Mouse (Mus musculus) heart, embryonic 11.5 days (tissue): ENCODE results near the gene Exosc8. TPM values are rescaled to one million over a fixed set of nuclear protein-coding genes. Genes with fewer than 3 reads are reported as not detected.
"Not testable (repeated sequence)": the region's sequence is repeated elsewhere in the genome, so short reads cannot be mapped to it uniquely, and the experiment has no call there.

ENCODE experiments used
- ATAC-seq: fragments of 200-750 bp; cut with Nextera tagmentation; replicated peaks from 2 replicates; pipeline ENCODE4 v1.8.0; 2017; ENCODE audit warnings: moderate library complexity; ENCODE audit not compliant: insufficient number of reproducible peaks, low FRiP score, low TSS enrichment
- H3K27ac ChIP-seq: fragments of 300-500 bp; sonication (generic); 2 replicates; pipeline ENCODE4 v1.5.1; 2014; ENCODE audit warnings: mild to moderate bottlenecking, low read depth, low read length
- H3K27me3 ChIP-seq: fragments of 300-500 bp; sonication (generic); 2 replicates; pipeline ENCODE4 v1.6.1; 2014; ENCODE audit warnings: mild to moderate bottlenecking, low read length, mixed read lengths; ENCODE audit not compliant: control insufficient read depth, insufficient read depth
- H3K36me3 ChIP-seq: fragments of 300-500 bp; sonication (generic); 2 replicates; pipeline ENCODE4 v1.6.1; 2014; ENCODE audit warnings: mild to moderate bottlenecking, low read length, moderate library complexity, mixed read lengths; ENCODE audit not compliant: control insufficient read depth, insufficient read depth
- H3K4me1 ChIP-seq: fragments of 300-500 bp; sonication (generic); 2 replicates; pipeline ENCODE4 v1.6.1; 2014; ENCODE audit warnings: low read length; ENCODE audit not compliant: control insufficient read depth, insufficient read depth
- H3K4me2 ChIP-seq: fragments of 300-500 bp; sonication (generic); 2 replicates; pipeline ENCODE4 v1.6.1; 2014; ENCODE audit warnings: mild to moderate bottlenecking, moderate library complexity
- H3K4me3 ChIP-seq: fragments of 300-500 bp; sonication (generic); 2 replicates; pipeline ENCODE4 v1.5.1; 2014; ENCODE audit warnings: low read depth, low read length
- H3K9ac ChIP-seq: fragments of 300-500 bp; sonication (generic); 2 replicates; pipeline ENCODE4 v1.6.1; 2014; ENCODE audit warnings: mild to moderate bottlenecking, low read depth, low read length, moderate library complexity
- H3K9me3 ChIP-seq: fragments of 300-500 bp; sonication (generic); replicated peaks from 2 replicates; pipeline ENCODE4 v1.6.1; 2016; ENCODE audit warnings: low read length; ENCODE audit not compliant: control insufficient read depth
- WGBS: fragments of 180-500 bp; shearing (Covaris S2); extraction: QIAGEN DNeasy Blood & Tissue Kit; methylation state at CpG from one replicate; pipeline ENCODE4 v1.1.7; 2014; ENCODE audit not compliant: insufficient replicate concordance; 5-methylcytosine and 5-hydroxymethylcytosine counted together
- polyA plus RNA-seq: library from polyadenylated mRNA; unstranded; fragments of >200 nt; fragmentation: Nextera tagmentation; extraction: Ambion mirVana; gene quantifications from 2 replicates; pipeline ENCODE4 v1.2.1, GENCODE M21; 2014

The Exosc8 gene
- polyA plus RNA-seq, 1 experiment from 2014 or later = 110 TPM

GRCm38 (mm10) chr3:54727588-54727987 lies 7.6 kb downstream of the Exosc8 start:
- H3K4me1 ChIP-seq = peaks cover 2% of the 10 kb centered on the region; the same call in 1 of the 2 replicates
- no peak overlapping the region for H3K4me2 ChIP-seq
- H3K4me3 ChIP-seq = no peak overlapping the region
- no peak overlapping the region for H3K9ac ChIP-seq
- H3K27ac ChIP-seq = no peak overlapping the region
- peaks cover 25% of the 10 kb centered on the region for H3K36me3 ChIP-seq
- H3K27me3 ChIP-seq = no peaks in the 10 kb centered on the region
- no peak for ATAC-seq
- WGBS = 91% methylated on average over 2 of the region's 2 CpGs
- no peaks in the 10 kb centered on the region for H3K9me3 ChIP-seq

GRCm38 (mm10) chr3:54725344-54725743 lies 9.8 kb downstream of the Exosc8 start:
- ATAC-seq = no peak
- Histone ChIP-seq H3K27me3 (no peaks in the 10 kb centered on the region), H3K9me3 (no peaks in the 10 kb centered on the region), H3K4me2 (no peak overlapping the region), H3K4me3 (no peak overlapping the region), H3K27ac (no peak overlapping the region), H3K9ac (no peak overlapping the region), H3K4me1 (no peaks in the 10 kb centered on the region), H3K36me3 (peaks cover 30% of the 10 kb centered on the region)
- WGBS = 72% methylated on average over 2 of the region's 2 CpGs

GRCm38 (mm10) chr3:54723741-54724500 lies 11.3 kb downstream of the Exosc8 start:
- peaks cover 30% of the 10 kb centered on the region for H3K36me3 ChIP-seq
- no peak overlapping the region for H3K4me2 ChIP-seq
- H3K4me3 ChIP-seq = no peak overlapping the region
- no peak overlapping the region for H3K27ac ChIP-seq
- H3K27me3 ChIP-seq = no peaks in the 10 kb centered on the region
- 88% methylated on average over 10 of the region's 10 CpGs for WGBS
- H3K9me3 ChIP-seq = no peaks in the 10 kb centered on the region
- H3K4me1 ChIP-seq = no peaks in the 10 kb centered on the region
- ATAC-seq = no peak
- no peak overlapping the region for H3K9ac ChIP-seq

GRCm38 (mm10) chr3:54718947-54719346 lies 16.2 kb downstream of the Exosc8 start:
- Histone ChIP-seq H3K4me2 (no peak overlapping the region), H3K4me3 (no peak overlapping the region), H3K27me3 (no peaks in the 10 kb centered on the region), H3K4me1 (no peaks in the 10 kb centered on the region), H3K36me3 (peaks cover 33% of the 10 kb centered on the region), H3K27ac (no peak overlapping the region), H3K9me3 (no peaks in the 10 kb centered on the region), H3K9ac (no peak overlapping the region)
- 70% methylated on average over 3 of the region's 3 CpGs for WGBS
- ATAC-seq = no peak

GRCm38 (mm10) chr3:54717348-54717747 lies 17.8 kb downstream of the Exosc8 start:
- Histone ChIP-seq H3K4me2 (no peak overlapping the region), H3K9me3 (no peaks in the 10 kb centered on the region), H3K4me1 (no peaks in the 10 kb centered on the region), H3K4me3 (no peak overlapping the region), H3K27me3 (no peaks in the 10 kb centered on the region), H3K27ac (no peak overlapping the region), H3K9ac (no peak overlapping the region), H3K36me3 (peaks cover 33% of the 10 kb centered on the region)
- no peak for ATAC-seq
- WGBS = 86% methylated on average over 6 of the region's 6 CpGs

- Histone ChIP-seq H3K9me3 (no peaks in the 10 kb centered on the region), H3K4me2 (no peak overlapping the region), H3K36me3 (peaks cover 30% of the 10 kb centered on the region), H3K27ac (no peak overlapping the region), H3K4me1 (no peaks in the 10 kb centered on the region), H3K27me3 (no peaks in the 10 kb centered on the region), H3K4me3 (no peak overlapping the region), H3K9ac (no peak overlapping the region)
- WGBS = 89% methylated on average over 6 of the region's 6 CpGs
- no peak for ATAC-seq
Measured at GRCm38 (mm10) chr3:54715461-54715860, 19.7 kb downstream of the Exosc8 start.

- ATAC-seq = no peak
- Histone ChIP-seq H3K9me3 (no peaks in the 10 kb centered on the region), H3K4me1 (no peaks in the 10 kb centered on the region), H3K36me3 (peaks cover 36% of the 10 kb centered on the region), H3K4me2 (no peak within 1 kb of the TSS), H3K27ac (no peak within 1 kb of the TSS), H3K4me3 (no peak within 1 kb of the TSS), H3K9ac (no peak within 1 kb of the TSS), H3K27me3 (no peaks in the 10 kb centered on the region)
- 88% methylated on average over 6 of the region's 6 CpGs for WGBS
Measured at GRCm38 (mm10) chr3:54714253-54714652, 20.9 kb downstream of the Exosc8 start, which contains the start of gene Gm21958. Gm21958 (minus strand) TSS chr3:54714353.

GRCm38 (mm10) chr3:54708972-54709371 lies 26.2 kb downstream of the Exosc8 start:
- no peaks in the 10 kb centered on the region for H3K27me3 ChIP-seq
- no peak overlapping the region for H3K4me2 ChIP-seq
- no peaks in the 10 kb centered on the region for H3K9me3 ChIP-seq
- no peaks in the 10 kb centered on the region for H3K4me1 ChIP-seq
- ATAC-seq = no peak
- no peak overlapping the region for H3K27ac ChIP-seq
- peaks cover 29% of the 10 kb centered on the region for H3K36me3 ChIP-seq
- 69% methylated on average over 9 of the region's 9 CpGs for WGBS
- H3K4me3 ChIP-seq = no peak overlapping the region
- H3K9ac ChIP-seq = no peak overlapping the region

GRCm38 (mm10) chr3:54704106-54704505 lies 31.1 kb downstream of the Exosc8 start:
- ATAC-seq = not testable (repeated sequence)

More at GRCm38 (mm10) chr3:54704106-54704505, 31.1 kb downstream of the Exosc8 start:
- not testable (repeated sequence) for H3K9ac ChIP-seq, H3K27me3 ChIP-seq, H3K4me1 ChIP-seq, H3K27ac ChIP-seq, H3K4me2 ChIP-seq, H3K4me3 ChIP-seq, H3K9me3 ChIP-seq
- 97% methylated on average over 8 of the region's 8 CpGs for WGBS
- H3K36me3 ChIP-seq = peaks cover 28% of the 10 kb centered on the region
